Mouse (Mus musculus) retina, postnatal 7 days (tissue): ENCODE data around the gene Itgb3.

Experiments
- DNase-seq: peaks from one replicate; pipeline ENCODE4 v3.0.0-alpha.2; 2012; ENCODE audit warnings: low read depth, low spot score

Itgb3 gene

DNA sequence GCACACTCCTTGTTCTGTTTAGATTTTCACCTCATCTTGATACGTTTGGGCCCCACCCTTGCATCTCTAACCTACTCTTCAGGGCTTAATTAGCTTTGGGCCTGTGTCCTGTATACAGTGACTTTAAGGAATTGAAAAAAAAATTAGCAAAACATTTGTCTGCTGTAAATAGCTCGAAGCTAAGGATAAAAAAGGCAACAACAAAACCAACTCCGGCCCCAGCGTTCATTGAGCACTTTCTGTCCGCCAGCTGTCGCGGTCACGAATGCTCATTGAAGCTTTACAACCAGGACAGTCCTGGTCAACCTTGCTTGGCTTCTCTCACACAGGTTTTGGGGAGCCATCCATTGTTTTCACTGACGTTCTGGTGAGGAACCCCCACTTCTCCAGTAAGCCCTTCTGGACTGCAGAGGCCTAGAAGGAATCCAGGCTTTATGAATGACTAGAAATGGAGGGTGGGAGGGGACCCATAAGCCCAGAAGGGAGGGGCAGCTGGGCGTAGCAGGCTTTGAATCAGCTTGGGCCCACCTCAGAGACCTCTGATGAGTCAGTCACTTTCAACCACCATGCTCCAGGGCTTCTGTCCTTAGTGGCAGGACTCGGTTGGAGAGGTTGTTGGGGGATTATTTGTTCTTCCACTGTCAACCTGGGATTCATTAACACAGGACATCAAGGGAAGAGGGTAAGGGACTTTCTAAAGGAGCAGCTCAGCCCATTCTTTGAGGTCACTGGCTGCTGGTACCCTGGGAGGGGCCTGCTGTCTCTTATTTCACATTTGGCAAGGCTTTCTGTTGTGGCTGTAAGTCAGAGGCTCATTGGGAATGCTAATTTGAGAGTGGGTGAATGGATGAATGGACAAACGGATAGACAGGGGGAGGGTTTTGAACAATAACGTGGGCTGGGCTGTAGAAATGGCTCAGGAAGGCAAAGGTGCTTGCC is 11.6 kb downstream of the Itgb3 start:
- no peak for DNase-seq

GRCm38 (mm10) chr11:104622040-104622962 is 14.5 kb downstream of the Itgb3 start:
- DNase-seq, result no peak

DNA sequence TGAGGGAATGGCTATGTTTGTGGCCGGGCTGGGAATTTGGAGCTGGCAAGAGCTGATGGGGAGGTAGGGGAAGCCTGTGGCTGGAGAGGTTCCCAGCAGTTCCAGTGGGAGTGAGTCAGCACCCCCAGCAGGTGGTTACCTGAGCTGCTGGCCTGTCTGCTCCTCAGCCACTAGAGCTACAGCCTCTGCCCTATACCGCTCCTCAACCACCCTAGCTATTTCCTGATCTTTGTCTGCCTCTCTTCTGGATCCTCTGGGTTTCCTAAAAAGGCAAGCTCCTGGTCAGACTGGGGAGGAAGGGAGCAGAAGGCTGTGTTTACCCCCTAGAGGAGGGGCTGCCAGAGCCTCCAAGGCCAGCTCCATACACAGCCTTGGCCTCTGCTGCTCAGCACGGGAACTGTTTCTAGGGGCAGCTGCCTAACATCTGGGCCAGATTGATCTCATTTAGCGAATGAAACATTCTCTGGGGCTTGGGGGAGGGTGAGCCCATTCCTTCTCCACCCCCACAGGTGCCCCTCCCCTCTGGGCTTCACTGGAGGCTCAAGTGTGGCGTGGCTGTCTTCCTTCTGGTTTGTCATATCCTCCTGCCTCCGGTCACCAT is 17.1 kb downstream of the Itgb3 start:
- no peak for DNase-seq

DNA sequence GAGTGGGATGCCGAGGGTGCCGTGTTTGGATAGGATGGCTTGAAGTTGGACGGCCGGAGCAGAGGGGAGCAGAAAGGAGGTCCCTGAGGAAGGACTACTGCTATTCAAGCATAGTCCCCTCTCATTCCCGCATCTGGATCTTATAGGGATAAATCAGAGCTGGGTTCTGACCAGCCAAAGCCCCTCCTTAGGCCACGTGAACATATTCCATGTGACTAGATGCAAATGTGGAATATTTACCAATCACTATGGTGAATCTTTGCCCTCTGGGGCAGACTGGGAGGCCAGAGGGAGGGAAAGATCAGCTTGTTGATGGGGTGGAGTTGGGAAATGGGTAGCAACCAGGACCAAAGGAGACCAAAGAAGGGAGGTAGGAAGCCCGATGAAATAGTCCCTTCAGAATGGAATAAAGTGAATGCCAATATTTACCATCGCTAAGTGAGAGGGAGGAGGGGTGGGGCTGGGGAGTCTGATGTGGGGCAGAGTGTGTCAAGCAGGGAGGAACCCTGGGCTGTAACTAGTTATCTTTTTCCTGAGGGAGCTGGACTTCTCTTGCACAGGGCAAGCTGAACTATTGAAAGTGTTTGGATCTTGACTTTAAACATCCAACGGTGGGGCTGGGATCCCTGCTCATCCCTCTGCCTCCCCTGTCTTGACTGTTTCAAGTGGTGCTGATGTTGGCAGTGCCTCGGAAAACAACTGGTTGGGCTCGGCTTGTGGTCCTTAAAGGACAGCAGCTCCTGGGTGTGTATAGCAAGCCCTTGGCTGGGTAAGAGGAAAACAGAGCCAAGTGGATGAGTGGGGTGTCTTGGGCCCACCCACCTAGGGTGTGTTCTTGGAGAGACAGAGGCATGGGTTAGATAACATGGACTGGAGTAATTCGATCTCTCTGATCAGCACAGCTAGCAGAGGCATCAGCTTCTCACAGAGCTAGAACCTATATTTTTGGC is 17.9 kb downstream of the Itgb3 start:
- DNase-seq, result no peak

GRCm38 (mm10) chr11:104626635-104627034 is 18.8 kb downstream of the Itgb3 start:
- no peak for DNase-seq

GRCm38 (mm10) chr11:104627616-104628301 is 20.0 kb downstream of the Itgb3 start:
- no peak for DNase-seq

GRCm38 (mm10) chr11:104628566-104628965 is 20.8 kb downstream of the Itgb3 start:
- no peak for DNase-seq

GRCm38 (mm10) chr11:104630185-104630835 is 22.5 kb downstream of the Itgb3 start:
- DNase-seq, result no peak

DNA sequence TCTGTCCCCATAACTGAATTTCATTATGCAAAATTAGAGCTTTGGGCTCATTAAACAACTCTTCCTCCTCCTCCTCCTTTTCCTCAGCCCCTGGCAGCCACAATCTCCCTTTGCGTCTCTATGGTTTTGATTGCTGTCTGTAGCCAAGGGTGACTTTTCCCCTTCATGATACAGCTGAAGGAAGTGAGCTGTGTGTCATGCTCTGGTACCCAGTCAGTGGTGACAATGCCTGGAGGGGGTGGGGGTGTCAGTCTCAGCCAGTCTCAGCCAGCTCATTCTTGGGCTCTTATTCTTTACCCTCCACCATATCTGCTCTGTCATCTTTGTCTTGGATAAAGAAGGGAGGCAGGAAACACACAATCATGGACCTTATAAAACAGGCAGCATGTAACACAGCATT is 23.5 kb downstream of the Itgb3 start:
- DNase-seq, result no peak

DNA sequence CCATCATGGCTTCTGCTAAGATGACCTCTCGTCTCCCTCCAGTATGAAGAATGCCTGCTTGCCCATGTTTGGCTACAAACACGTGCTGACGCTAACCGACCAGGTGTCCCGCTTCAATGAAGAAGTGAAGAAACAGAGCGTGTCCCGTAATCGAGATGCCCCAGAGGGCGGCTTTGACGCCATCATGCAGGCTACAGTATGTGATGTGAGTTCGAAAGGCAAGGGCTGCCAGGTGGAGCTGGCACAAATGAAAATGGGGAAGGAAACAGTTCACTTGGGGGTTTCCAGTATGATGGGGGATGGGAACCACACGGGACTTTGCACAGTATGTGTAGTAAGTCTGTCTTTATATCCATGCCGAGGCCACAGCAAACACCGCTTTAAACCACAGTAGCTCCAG is 29.2 kb downstream of the Itgb3 start:
- DNase-seq, result no peak

GRCm38 (mm10) chr11:104638006-104638405 is 30.2 kb downstream of the Itgb3 start:
- no peak for DNase-seq

DNA sequence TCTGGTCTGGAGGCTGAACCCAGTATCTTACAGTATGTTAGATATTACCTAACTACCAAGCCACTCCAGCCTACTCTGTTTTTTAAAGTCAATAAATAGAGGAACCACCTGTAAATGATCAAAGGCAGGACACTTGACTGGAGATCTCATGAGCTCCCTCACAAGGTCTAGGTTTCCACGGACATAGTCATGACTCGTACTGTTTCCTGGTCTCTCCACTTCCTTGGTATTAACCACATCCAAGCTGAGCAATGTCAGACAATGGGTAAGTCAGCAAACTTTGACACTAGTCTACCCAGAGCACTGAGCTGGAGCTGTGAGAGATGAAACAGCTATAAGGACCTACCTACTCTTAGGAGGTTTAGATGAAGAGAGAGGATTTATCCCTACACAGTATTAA is 31.1 kb downstream of the Itgb3 start:
- DNase-seq, result no peak

- no peak for DNase-seq
These were observed 31.8 kb downstream of the Itgb3 start for GRCm38 (mm10) chr11:104639634-104640033.

DNA sequence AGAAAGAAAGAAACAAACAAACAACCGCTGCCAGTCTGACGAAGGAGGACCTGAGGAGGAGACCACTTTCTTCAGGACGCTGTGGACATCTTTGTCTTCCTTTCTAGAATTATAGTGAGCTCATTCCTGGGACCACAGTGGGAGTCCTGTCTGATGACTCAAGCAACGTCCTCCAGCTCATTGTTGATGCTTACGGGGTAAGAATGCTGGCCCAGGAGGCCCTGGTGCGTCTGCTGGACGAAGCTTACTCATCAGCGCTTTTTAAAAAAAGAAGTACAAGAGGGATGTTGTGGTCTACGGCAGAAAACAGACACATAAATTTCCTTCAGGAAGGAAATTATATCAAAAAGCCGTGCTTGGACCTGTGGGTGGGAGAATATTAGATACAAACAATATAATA is 33.1 kb downstream of the Itgb3 start:
- DNase-seq, result no peak

GRCm38 (mm10) chr11:104643236-104643635 is 35.4 kb downstream of the Itgb3 start:
- DNase-seq, result no peak

DNA sequence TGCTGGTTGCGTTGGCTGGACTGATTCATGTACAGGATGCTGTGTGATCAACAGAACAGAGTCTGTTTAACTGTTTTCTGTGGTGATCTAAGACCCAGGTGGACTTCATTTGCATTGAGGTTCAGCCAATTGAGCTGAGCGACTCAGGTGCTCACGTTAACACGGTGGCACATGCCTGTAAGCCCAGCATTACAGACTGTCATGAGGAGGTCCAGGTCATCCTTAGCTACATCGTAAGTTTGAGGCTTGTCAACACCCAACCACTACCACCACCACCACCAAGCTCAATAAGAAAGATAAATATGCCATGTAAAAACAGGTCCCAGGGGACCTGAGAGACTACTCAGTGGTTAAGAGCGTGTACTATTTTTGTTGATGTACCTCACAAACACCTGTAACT is 37.6 kb downstream of the Itgb3 start:
- no peak for DNase-seq

DNA sequence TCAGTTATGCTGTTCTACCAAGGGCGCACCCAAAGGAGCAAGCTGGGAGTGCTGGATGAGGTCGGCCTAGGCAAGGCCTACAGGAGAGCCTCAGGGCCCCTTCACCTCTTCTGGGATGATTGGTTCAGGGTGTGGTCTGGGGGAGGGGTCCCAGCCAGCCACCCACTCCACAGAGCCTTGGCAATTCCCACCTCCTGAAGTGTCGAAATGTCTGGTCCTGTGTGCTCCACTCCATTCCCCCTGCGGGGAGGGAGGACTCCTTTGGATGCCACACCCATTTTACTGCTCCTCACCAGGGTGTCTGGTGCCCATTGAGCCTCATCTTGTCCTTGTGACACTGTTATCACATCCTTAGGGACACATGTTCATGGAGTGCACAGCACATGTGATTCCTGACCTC is 38.4 kb downstream of the Itgb3 start:
- DNase-seq, result no peak

DNA sequence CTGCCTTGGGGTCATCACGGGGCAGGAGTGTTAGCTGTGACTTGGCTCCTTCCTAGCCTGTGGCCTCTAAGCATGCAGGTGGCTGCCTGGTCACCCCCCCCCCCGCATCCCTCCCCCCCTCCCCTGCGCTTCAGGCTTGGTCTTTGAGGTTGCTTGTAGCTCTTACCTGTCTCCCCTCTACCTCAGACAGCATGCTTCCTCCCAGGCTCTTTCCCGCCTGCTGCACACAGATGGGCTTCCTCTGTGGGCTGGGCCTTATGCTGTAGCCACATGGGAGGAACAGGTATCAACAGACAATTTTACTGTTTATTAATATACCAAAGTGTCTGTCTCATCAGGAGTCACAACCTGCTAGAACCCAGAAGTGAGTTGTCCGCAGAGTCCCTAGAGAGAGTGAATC is 38.8 kb downstream of the Itgb3 start:
- no peak for DNase-seq

- DNase-seq, result no peak
These were observed 39.5 kb downstream of the Itgb3 start for GRCm38 (mm10) chr11:104647188-104647867.
